Mouse (Mus musculus) G1E (cell line): ENCODE results near the gene Icmt.

Experiments used
- CTCF ChIP-seq: IDR thresholded peaks from 2 replicates; pipeline ENCODE4 v1.5.1; 2012; ENCODE audit warnings: low read depth, low read length, inconsistent platforms, mixed read lengths
- POLR2AphosphoS5 ChIP-seq: IDR thresholded peaks from 2 replicates; pipeline ENCODE4 v1.6.1; 2012; ENCODE audit warnings: low read depth, low read length, inconsistent platforms; ENCODE audit not compliant: insufficient replicate concordance

GRCm38 (mm10) chr4:152339293-152339790, 42.3 kb downstream of the Icmt start:
- no peak for TF ChIP-seq CTCF
- no peak for TF ChIP-seq POLR2AphosphoS5
